Mouse (Mus musculus) brain, embryonic 14.5 days (tissue): ENCODE measurements around the gene 9930022D16Rik.

ENCODE experiments used
- CTCF ChIP-seq: fragments of 200-500 bp; IDR thresholded peaks from 2 replicates; pipeline ENCODE4 v1.5.1; 2012; ENCODE audit warnings: inconsistent platforms, mild to moderate bottlenecking, moderate library complexity, borderline replicate concordance; ENCODE audit not compliant: insufficient read depth, insufficient read length; ENCODE audit errors: extremely low read depth
- POLR2A ChIP-seq: fragments of 200-500 bp; IDR thresholded peaks from 2 replicates; pipeline ENCODE4 v1.6.1; 2012; ENCODE audit warnings: mild to moderate bottlenecking, inconsistent platforms, borderline replicate concordance; ENCODE audit not compliant: poor library complexity, insufficient read depth, insufficient read length, severe bottlenecking; ENCODE audit errors: extremely low read depth

GRCm38 (mm10) chr11:109427353-109427752 is 13.6 kb downstream of the 9930022D16Rik start:
- TF ChIP-seq POLR2A (no peak), CTCF (no peak)
